Mouse (Mus musculus) intestine, embryonic 15.5 days (tissue): ENCODE results near the gene Mrpl22. TPM values are rescaled to one million over a fixed set of nuclear protein-coding genes. Genes with fewer than 3 reads are reported as not detected.
"Not testable (repeated sequence)": the region's sequence is repeated elsewhere in the genome, so short reads cannot be mapped to it uniquely, and the experiment has no call there.

Experiments
- ATAC-seq: fragments of 200-750 bp; cut with Nextera tagmentation; 2 replicates; pipeline ENCODE4 v1.8.0; 2017; ENCODE audit warnings: moderate TSS enrichment, moderate library complexity
- H3K27ac ChIP-seq: fragments of 300-500 bp; sonication (generic); 2 replicates; pipeline ENCODE4 v1.5.1; 2015; ENCODE audit warnings: mild to moderate bottlenecking, inconsistent platforms
- H3K27me3 ChIP-seq: fragments of 300-500 bp; sonication (generic); replicated peaks from 2 replicates; pipeline ENCODE4 v1.6.1; 2015; ENCODE audit warnings: inconsistent platforms
- H3K36me3 ChIP-seq: fragments of 300-500 bp; sonication (generic); 2 replicates; pipeline ENCODE4 v1.6.1; 2015; ENCODE audit warnings: inconsistent platforms
- H3K4me1 ChIP-seq: fragments of 300-500 bp; sonication (generic); replicated peaks from 2 replicates; pipeline ENCODE4 v1.6.1; 2015; ENCODE audit warnings: inconsistent platforms
- H3K4me2 ChIP-seq: fragments of 300-500 bp; sonication (generic); replicated peaks from 2 replicates; pipeline ENCODE4 v1.6.1; 2015; ENCODE audit warnings: mild to moderate bottlenecking, inconsistent platforms
- H3K4me3 ChIP-seq: fragments of 300-500 bp; sonication (generic); replicated peaks from 2 replicates; pipeline ENCODE4 v1.5.1; 2015; ENCODE audit warnings: inconsistent platforms
- H3K9ac ChIP-seq: fragments of 300-500 bp; sonication (generic); 2 replicates; pipeline ENCODE4 v1.6.1; 2015; ENCODE audit warnings: inconsistent platforms
- H3K9me3 ChIP-seq: fragments of 300-500 bp; sonication (generic); 2 replicates; pipeline ENCODE4 v1.6.1; 2016; ENCODE audit warnings: inconsistent platforms
- WGBS: fragments of 180-500 bp; shearing (Covaris S2); methylation state at CpG from one replicate; pipeline ENCODE4 v1.1.7; 2015; 5-methylcytosine and 5-hydroxymethylcytosine counted together
- polyA plus RNA-seq: library from polyadenylated mRNA; unstranded; fragments of >200 nt; fragmentation: Nextera tagmentation; extraction: Ambion mirVana; gene quantifications from 2 replicates; pipeline ENCODE4 v1.2.1, GENCODE M21; 2015

Gene Mrpl22
- polyA plus RNA-seq, 1 experiment from 2014 or later = 126 TPM

DNA sequence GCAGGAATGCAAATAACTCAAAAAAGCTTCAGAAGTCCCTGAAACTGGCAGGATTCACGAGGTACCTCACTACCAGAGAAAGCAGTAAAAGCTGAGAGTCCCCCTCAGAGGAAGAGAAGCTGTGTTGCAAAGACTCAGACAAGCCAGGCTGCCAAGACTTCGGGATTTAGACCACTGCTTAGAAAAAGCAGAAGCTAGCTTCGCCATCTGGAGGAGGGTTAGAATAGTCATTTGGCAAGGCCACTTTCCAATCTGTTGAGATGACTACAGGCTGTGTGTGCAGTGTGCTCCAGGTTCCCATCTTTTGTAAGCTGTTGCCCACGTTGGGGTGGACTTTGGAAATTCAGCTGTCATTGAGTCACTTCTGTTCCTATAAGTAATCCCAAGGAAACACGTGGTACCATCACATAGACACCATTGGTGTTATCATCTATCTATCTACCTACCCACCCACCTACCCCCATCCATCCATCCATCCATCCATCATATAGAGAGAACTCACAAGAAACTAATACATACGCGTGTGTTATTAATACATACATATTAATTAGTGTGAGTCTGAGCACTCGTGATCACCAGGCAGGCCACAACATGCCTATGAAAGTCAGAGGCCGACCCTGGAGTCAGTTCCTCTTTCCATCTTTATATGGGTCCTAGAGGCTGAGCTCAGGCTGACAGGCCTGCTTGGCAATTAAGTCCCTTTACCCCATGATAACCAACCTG lies 27.6 kb upstream of the Mrpl22 start:
- H3K36me3 ChIP-seq = peaks cover 47% of the 10 kb centered on the region
- no peak overlapping the region for H3K9ac ChIP-seq
- ATAC-seq = no peak
- no peak overlapping the region for H3K4me2 ChIP-seq
- H3K4me3 ChIP-seq = no peak overlapping the region
- no peaks in the 10 kb centered on the region for H3K9me3 ChIP-seq
- no peak overlapping the region for H3K27ac ChIP-seq
- H3K27me3 ChIP-seq = no peaks in the 10 kb centered on the region
- 86% methylated on average over 9 of the region's 9 CpGs for WGBS
- no peaks in the 10 kb centered on the region for H3K4me1 ChIP-seq

- no peaks in the 10 kb centered on the region for H3K4me1 ChIP-seq
- H3K4me2 ChIP-seq = no peak overlapping the region
- no peaks in the 10 kb centered on the region for H3K9me3 ChIP-seq
- no peak for ATAC-seq
- H3K9ac ChIP-seq = no peak overlapping the region
- no peak overlapping the region for H3K4me3 ChIP-seq
- H3K27me3 ChIP-seq = no peaks in the 10 kb centered on the region
- 85% methylated on average over 5 of the region's 5 CpGs for WGBS
- H3K27ac ChIP-seq = no peak overlapping the region
- peaks cover 39% of the 10 kb centered on the region for H3K36me3 ChIP-seq
Observed at GRCm38 (mm10) chr11:58146241-58146640, 25.2 kb upstream of the Mrpl22 start.

- 86% methylated on average over 9 of the region's 9 CpGs for WGBS
- Histone ChIP-seq H3K9ac (no peak overlapping the region), H3K4me1 (no peaks in the 10 kb centered on the region), H3K4me2 (no peak overlapping the region), H3K36me3 (peaks cover 34% of the 10 kb centered on the region), H3K27ac (no peak overlapping the region), H3K27me3 (no peaks in the 10 kb centered on the region), H3K4me3 (no peak overlapping the region), H3K9me3 (no peaks in the 10 kb centered on the region)
- no peak for ATAC-seq
Observed at GRCm38 (mm10) chr11:58155458-58155857, 16.0 kb upstream of the Mrpl22 start.

GRCm38 (mm10) chr11:58156871-58157270 lies 14.6 kb upstream of the Mrpl22 start:
- Histone ChIP-seq H3K4me3 (no peak overlapping the region), H3K9ac (no peak overlapping the region), H3K36me3 (peaks cover 33% of the 10 kb centered on the region), H3K9me3 (no peaks in the 10 kb centered on the region), H3K27me3 (no peaks in the 10 kb centered on the region), H3K27ac (no peak overlapping the region), H3K4me2 (no peak overlapping the region), H3K4me1 (no peaks in the 10 kb centered on the region)
- 79% methylated on average over 3 of the region's 3 CpGs for WGBS
- no peak for ATAC-seq

GRCm38 (mm10) chr11:58165072-58165471 lies 6.4 kb upstream of the Mrpl22 start:
- 94% methylated on average over 2 of the region's 2 CpGs for WGBS
- no peak overlapping the region for H3K4me3 ChIP-seq
- H3K4me1 ChIP-seq = peaks cover 5% of the 10 kb centered on the region; the same call in 1 of the 2 replicates
- H3K27me3 ChIP-seq = no peaks in the 10 kb centered on the region
- ATAC-seq = no peak
- peaks cover 26% of the 10 kb centered on the region for H3K36me3 ChIP-seq
- no peak overlapping the region for H3K27ac ChIP-seq
- H3K9me3 ChIP-seq = no peaks in the 10 kb centered on the region
- H3K9ac ChIP-seq = no peak overlapping the region
- H3K4me2 ChIP-seq = no peak overlapping the region

DNA sequence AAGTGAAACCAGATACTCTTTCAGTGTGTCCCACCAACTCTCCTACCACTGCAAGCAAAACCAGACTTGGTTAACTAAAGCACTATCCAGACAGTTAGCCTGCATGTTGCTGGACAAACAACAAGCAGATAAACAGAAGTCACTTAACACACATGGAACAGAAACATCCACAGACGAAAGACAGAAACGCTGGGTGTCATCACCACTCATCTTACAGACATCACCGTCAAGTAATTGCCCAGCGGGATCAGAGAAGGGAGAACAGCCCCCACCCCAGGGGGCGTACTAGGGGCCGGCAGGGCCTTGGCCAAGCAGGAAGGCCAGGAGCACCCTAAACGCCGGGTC lies 3.7 kb upstream of the Mrpl22 start:
- peak overlapping the region; percentile 88 for H3K4me3 ChIP-seq
- no peak for ATAC-seq
- H3K27me3 ChIP-seq = no peaks in the 10 kb centered on the region
- peak overlapping the region; percentile 65 for H3K9ac ChIP-seq
- H3K36me3 ChIP-seq = peaks cover 22% of the 10 kb centered on the region
- no peaks in the 10 kb centered on the region for H3K9me3 ChIP-seq
- peak overlapping the region; percentile 57; the same call in 1 of the 2 replicates for H3K27ac ChIP-seq
- peaks cover 5% of the 10 kb centered on the region for H3K4me1 ChIP-seq
- H3K4me2 ChIP-seq = peak overlapping the region; percentile 75
- WGBS = 0% methylated on average over 8 of the region's 8 CpGs

- Histone ChIP-seq H3K4me1 (peaks cover 5% of the 10 kb centered on the region), H3K9me3 (no peaks in the 10 kb centered on the region), H3K27me3 (no peaks in the 10 kb centered on the region), H3K9ac (peak within 1 kb of the TSS; percentile 65), H3K4me2 (peak within 1 kb of the TSS; percentile 75), H3K4me3 (peak within 1 kb of the TSS; percentile 88), H3K27ac (peak within 1 kb of the TSS; percentile 57; the same call in 1 of the 2 replicates), H3K36me3 (peaks cover 17% of the 10 kb centered on the region)
- peak; percentile 86 for ATAC-seq
- under 1% methylated on average over 71 of the region's 71 CpGs for WGBS
Observed at GRCm38 (mm10) chr11:58168167-58168915, 3.1 kb upstream of the Mrpl22 start, which contains the start of gene Gemin5. Gemin5 (minus strand) TSS chr11:58168539.

DNA sequence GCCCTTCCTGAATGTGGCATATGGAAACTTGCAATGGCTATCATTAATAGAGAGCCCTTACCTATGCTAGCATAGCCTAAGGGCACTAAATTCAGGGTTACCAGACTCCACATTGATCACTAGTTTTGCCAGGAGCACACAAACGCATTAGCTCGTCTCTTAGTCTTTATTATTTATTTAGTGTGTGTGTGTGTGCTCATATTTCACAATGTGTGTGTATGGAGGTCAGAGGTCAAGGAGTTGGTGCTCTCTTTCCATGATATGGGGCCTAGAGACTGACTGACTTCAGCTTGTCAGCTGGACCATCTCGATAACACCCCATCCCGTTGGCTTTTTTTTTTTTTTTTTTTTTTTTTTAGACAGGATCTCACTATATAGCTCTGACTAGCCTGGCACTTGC lies 1.8 kb upstream of the Mrpl22 start:
- Histone ChIP-seq H3K9ac (no peak overlapping the region), H3K36me3 (peaks cover 15% of the 10 kb centered on the region), H3K27ac (no peak overlapping the region), H3K9me3 (no peaks in the 10 kb centered on the region), H3K4me1 (peaks cover 5% of the 10 kb centered on the region), H3K27me3 (no peaks in the 10 kb centered on the region), H3K4me2 (no peak overlapping the region), H3K4me3 (no peak overlapping the region)
- no peak for ATAC-seq
- WGBS = 58% methylated on average over 4 of the region's 4 CpGs

- Histone ChIP-seq H3K4me2 (no peak overlapping the region), H3K36me3 (peaks cover 25% of the 10 kb centered on the region), H3K27ac (no peak overlapping the region), H3K9ac (no peak overlapping the region), H3K4me3 (no peak overlapping the region), H3K9me3 (no peaks in the 10 kb centered on the region), H3K27me3 (no peaks in the 10 kb centered on the region), H3K4me1 (no peaks in the 10 kb centered on the region)
- 23% methylated on average over 3 of the region's 3 CpGs for WGBS
- ATAC-seq = peak; percentile 58; the same call in 1 of the 2 replicates
Observed at GRCm38 (mm10) chr11:58179563-58179962, 8.1 kb downstream of the Mrpl22 start.

GRCm38 (mm10) chr11:58179986-58180385 lies 8.5 kb downstream of the Mrpl22 start:
- not testable (repeated sequence) for H3K4me3 ChIP-seq, H3K4me1 ChIP-seq, H3K9ac ChIP-seq, H3K27me3 ChIP-seq, H3K9me3 ChIP-seq, H3K27ac ChIP-seq, H3K4me2 ChIP-seq
- 89% methylated on average over 6 of the region's 6 CpGs for WGBS
- H3K36me3 ChIP-seq = peaks cover 25% of the 10 kb centered on the region
- ATAC-seq = 0 out of 2 replicates have a peak, but pooled peaks have one; percentile 15

DNA sequence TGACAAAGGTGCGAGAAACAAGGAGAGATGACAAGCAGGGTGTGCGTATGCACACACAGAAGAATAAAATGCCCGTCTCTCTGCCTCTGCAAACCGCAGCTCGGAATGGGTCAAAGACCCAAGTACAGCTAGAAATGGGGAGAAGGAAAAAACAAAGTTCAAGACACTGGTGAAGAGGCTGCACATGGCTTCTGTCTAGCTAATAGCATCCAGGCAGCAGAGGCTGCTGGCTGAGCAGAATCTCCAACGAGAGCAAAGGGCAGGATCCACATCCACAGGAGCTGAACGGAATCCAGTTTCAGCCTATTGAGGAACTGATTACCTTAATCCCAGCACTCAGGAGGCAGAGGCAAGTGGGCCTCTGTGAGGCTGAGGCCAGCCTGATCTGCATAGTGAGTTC lies 9.3 kb downstream of the Mrpl22 start:
- Histone ChIP-seq H3K4me3 (no peak overlapping the region), H3K4me2 (no peak overlapping the region), H3K27ac (no peak overlapping the region), H3K4me1 (no peaks in the 10 kb centered on the region), H3K36me3 (peaks cover 17% of the 10 kb centered on the region), H3K9me3 (no peaks in the 10 kb centered on the region), H3K27me3 (no peaks in the 10 kb centered on the region), H3K9ac (no peak overlapping the region)
- ATAC-seq = no peak
- 76% methylated on average over 7 of the region's 7 CpGs for WGBS

DNA sequence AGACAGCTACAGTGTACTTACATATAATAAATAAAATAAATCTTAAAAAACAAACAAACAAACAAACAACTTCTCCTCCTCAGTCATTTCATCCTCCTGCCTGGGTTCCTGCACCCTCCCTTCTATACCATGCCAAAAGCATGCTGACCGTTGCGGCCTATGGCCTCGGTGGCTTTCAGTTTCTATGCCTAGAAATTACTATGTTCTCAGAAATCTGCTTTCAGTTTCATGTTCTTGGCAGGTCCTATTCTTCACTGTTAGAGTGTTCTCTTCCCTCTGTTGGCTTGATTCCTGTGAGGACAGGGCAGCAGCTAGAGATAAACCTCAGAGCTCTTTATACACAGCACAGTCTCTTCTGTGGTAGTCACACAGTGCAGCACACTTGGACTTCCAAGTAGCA lies 12.1 kb downstream of the Mrpl22 start:
- Histone ChIP-seq H3K4me3 (no peak overlapping the region), H3K27me3 (no peaks in the 10 kb centered on the region), H3K4me2 (no peak overlapping the region), H3K27ac (no peak overlapping the region), H3K36me3 (peaks cover 5% of the 10 kb centered on the region; the same call in 1 of the 2 replicates), H3K9ac (no peak overlapping the region), H3K4me1 (no peaks in the 10 kb centered on the region), H3K9me3 (no peaks in the 10 kb centered on the region)
- no peak for ATAC-seq
- WGBS = 72% methylated on average over 3 of the region's 3 CpGs
